Mouse (Mus musculus) brain, adult 10 weeks (tissue): ENCODE results near the gene Gm49486. TPM values are rescaled to one million over a fixed set of nuclear protein-coding genes. Genes with fewer than 3 reads are reported as not detected.

Experiments used
- polyA plus RNA-seq: library from polyadenylated mRNA; stranded (reverse); fragments of 350-450 nt; fragmentation: Illumina TruSeq; extraction: RNeasy Lipid Tissue Mini Kit (QIAGEN cat#74804); gene quantifications from one replicate; pipeline ENCODE4 v1.2.3, GENCODE M21; 2015; ENCODE audit warnings: low read depth, low replicate concordance

Gene Gm49486
- polyA plus RNA-seq, result not detected

DNA sequence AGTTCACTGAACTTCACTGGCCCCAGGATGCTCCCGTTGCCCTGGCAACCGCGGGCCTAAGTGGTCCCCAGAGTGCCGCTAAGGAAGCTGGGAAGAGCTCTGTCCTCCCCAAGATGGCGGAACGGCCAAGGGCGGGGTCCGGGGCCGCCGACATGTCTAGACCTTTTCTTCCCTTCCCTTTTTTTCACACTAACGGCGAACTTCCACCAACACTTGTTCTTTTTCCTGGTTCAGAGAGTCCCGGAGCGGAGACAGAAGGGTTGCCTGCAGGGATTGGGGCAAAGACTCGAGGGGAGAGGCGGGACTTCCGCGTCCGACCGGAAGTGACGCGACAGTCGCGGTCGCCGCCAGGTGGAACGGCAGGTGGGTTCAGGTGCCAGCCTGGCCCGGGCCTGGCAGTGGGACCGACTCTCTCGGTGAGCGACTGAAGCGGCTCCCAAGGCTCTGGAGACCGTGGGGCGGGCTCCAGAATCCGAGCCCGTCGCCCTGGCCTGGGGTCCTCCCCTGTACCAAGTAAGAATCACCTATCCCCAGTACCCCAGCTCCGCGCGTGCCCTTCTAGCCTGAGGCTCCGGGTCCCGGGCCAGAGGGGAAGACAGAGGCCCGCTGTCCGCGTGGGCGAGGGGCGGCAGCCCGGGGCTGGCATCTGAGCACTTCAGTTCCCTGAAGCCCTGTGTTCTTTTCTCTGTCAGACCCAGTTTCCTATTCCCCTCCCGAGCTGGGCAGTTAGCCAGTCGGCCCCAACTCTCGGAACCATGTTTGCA, at the start of gene Gm49486, which contains the start of gene Pick1:
Gene Gm49486 (plus strand): TSS at position 334 of the 764 bp plus-strand sequence.
Gene Pick1 (plus strand): TSS at position 116 of the 764 bp plus-strand sequence.

DNA sequence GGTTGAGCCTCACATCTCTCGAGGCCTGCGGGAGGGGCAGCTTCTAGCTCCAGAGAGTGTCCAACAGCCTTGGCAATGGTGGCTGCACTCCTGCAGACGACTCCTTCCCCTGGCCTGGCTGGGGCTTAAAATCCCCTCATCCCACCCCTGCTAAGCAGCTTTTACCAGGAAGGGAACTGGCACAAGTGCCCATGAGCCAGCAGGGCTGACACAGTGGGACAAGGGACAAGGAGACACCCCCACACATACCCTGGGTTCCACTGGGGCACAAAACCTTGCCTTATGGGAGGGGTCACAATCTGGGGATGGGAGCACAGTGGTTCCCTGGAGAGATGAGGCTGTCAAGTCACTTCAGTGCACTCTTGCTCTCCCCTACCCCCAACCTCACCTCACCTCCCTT, 25.5 kb downstream of the Gm49486 start, which contains the start of gene Slc16a8:
Gene Slc16a8 (minus strand): TSS at position 101 of the 400 bp plus-strand sequence.

DNA sequence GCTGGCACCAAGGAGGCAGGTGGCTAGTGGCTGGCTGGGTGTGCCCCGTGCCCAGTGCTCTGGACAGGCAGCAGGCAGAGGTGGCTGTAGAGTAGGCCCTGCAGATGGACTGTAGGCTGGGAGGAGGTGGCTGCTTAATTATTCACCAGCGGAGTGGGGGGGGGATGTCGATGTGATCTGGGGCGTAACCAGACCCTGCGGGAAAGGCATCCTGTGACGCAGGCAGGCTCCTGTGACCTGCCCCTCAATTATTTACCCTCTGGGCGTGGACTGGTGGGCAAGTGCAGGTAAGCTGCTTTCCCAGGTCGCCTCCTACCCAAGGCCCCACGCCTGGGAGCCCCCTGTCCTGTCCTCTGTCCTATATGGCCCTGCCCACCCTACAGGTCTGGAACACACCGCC, 56.2 kb downstream of the Gm49486 start, which contains the start of gene Baiap2l2:
Gene Baiap2l2 (minus strand): TSS at position 139 of the 400 bp plus-strand sequence.

Other genes with a start within 250 kb of the Gm49486 start
- gene H1f0, start 200.9 kb upstream of the Gm49486 start, polyA plus RNA-seq, result 136 TPM
- not detected for gene Galr3, start 187.5 kb upstream of the Gm49486 start, polyA plus RNA-seq
- 20.0 TPM for gene Ankrd54, start 166.5 kb upstream of the Gm49486 start, polyA plus RNA-seq
- gene Eif3l, start 154.2 kb upstream of the Gm49486 start, polyA plus RNA-seq, result 88.2 TPM
- gene Micall1, start 120.5 kb upstream of the Gm49486 start, polyA plus RNA-seq, result 24.2 TPM
- gene Polr2f, start 88.4 kb upstream of the Gm49486 start, polyA plus RNA-seq, result 122 TPM
- gene 1700088E04Rik, start 88.1 kb upstream of the Gm49486 start, polyA plus RNA-seq, result 13.7 TPM
- gene Sox10, start 64.2 kb upstream of the Gm49486 start, polyA plus RNA-seq, result 34.4 TPM
- gene Pick1, start 218 bp upstream of the Gm49486 start, polyA plus RNA-seq, result 55.9 TPM
- 1.1 TPM for gene Slc16a8, start 25.4 kb downstream of the Gm49486 start, polyA plus RNA-seq
- 3.3 TPM for gene Baiap2l2, start 56.1 kb downstream of the Gm49486 start, polyA plus RNA-seq
- gene Pla2g6, start 99.0 kb downstream of the Gm49486 start, polyA plus RNA-seq, result 15.4 TPM
- 1.1 TPM for gene Maff, start 117.2 kb downstream of the Gm49486 start, polyA plus RNA-seq
- gene Tmem184b, start 174.2 kb downstream of the Gm49486 start, polyA plus RNA-seq, result 52.5 TPM
- 108 TPM for gene Csnk1e, start 226.2 kb downstream of the Gm49486 start, polyA plus RNA-seq